Mouse (Mus musculus) hindbrain, postnatal 0 days (tissue): Measurements from ENCODE around the gene Pxmp2. TPM values are rescaled to one million over a fixed set of nuclear protein-coding genes. Genes with fewer than 3 reads are reported as not detected.

Experiments
- ATAC-seq: fragments of 200-750 bp; cut with Nextera tagmentation; 2 replicates; pipeline ENCODE4 v1.8.0; 2017; ENCODE audit warnings: mild to moderate bottlenecking, moderate TSS enrichment, moderate library complexity
- DNase-seq: peaks from one replicate; pipeline ENCODE4 v3.0.0-alpha.2; 2015; ENCODE audit warnings: low spot score
- H3K27ac ChIP-seq: fragments of 300-500 bp; sonication (generic); 2 replicates; pipeline ENCODE4 v1.5.1; 2014; ENCODE audit warnings: mild to moderate bottlenecking
- H3K27me3 ChIP-seq: fragments of 300-500 bp; sonication (generic); 2 replicates; pipeline ENCODE4 v1.6.1; 2014; ENCODE audit warnings: low read length, mixed read lengths; ENCODE audit not compliant: insufficient read depth
- H3K36me3 ChIP-seq: fragments of 300-500 bp; sonication (generic); 2 replicates; pipeline ENCODE4 v1.6.1; 2014; ENCODE audit warnings: low read length, mixed read lengths; ENCODE audit not compliant: insufficient read depth
- H3K4me1 ChIP-seq: fragments of 300-500 bp; sonication (generic); 2 replicates; pipeline ENCODE4 v1.6.1; 2014; ENCODE audit warnings: antibody characterized with exemption, low read length, mixed read lengths; ENCODE audit not compliant: insufficient read depth
- H3K4me2 ChIP-seq: fragments of 300-500 bp; sonication (generic); 2 replicates; pipeline ENCODE4 v1.6.1; 2014; ENCODE audit warnings: low read depth, mild to moderate bottlenecking, low read length, moderate library complexity, mixed read lengths
- H3K4me3 ChIP-seq: fragments of 300-500 bp; sonication (generic); 2 replicates; pipeline ENCODE4 v1.5.1; 2014; ENCODE audit warnings: low read length
- H3K9ac ChIP-seq: fragments of 300-500 bp; sonication (generic); replicated peaks from 2 replicates; pipeline ENCODE4 v1.6.1; 2014; ENCODE audit warnings: mild to moderate bottlenecking, low read length, moderate library complexity, mixed read lengths
- H3K9me3 ChIP-seq: fragments of 300-500 bp; sonication (generic); 2 replicates; pipeline ENCODE4 v1.6.1; 2016; ENCODE audit warnings: low read length, mixed read lengths
- CTCF ChIP-seq: IDR thresholded peaks from 2 replicates; pipeline ENCODE4 v1.5.1; 2016; ENCODE audit warnings: antibody characterized with exemption, control low read depth, low read depth
- WGBS: fragments of 180-500 bp; shearing (Covaris S2); extraction: QIAGEN DNeasy Blood & Tissue Kit; methylation state at CpG from one replicate; pipeline ENCODE4 v1.1.7; 2014; 5-methylcytosine and 5-hydroxymethylcytosine counted together
- polyA plus RNA-seq: library from polyadenylated mRNA; unstranded; fragments of >200 nt; fragmentation: Nextera tagmentation; extraction: Ambion mirVana; gene quantifications from 2 replicates; pipeline ENCODE4 v1.2.1, GENCODE M21; 2015
- total RNA-seq: library from RNA; depleted of rRNA; stranded (reverse); fragments of >200 nt; gene quantifications from 2 replicates; pipeline ENCODE4 v1.2.3, GENCODE M21; 2014; rRNA removed

Gene Pxmp2
- total and polyA plus RNA-seq, 2 experiments from 2014 or later, result 17.0 to 19.5 TPM

- ATAC-seq (no peak), DNase-seq (peak; percentile 10)
- peak; percentile 14 for TF ChIP-seq CTCF
- H3K4me3 ChIP-seq, result peak overlapping the region; percentile 91
- peaks cover 16% of the 10 kb centered on the region; the same call in 1 of the 2 replicates for H3K4me1 ChIP-seq
- WGBS, result 44% methylated on average over 13 of the region's 13 CpGs
- H3K27ac ChIP-seq, result no peak overlapping the region
- no peaks in the 10 kb centered on the region for H3K9me3 ChIP-seq
- H3K36me3 ChIP-seq, result peaks cover 20% of the 10 kb centered on the region; the same call in 1 of the 2 replicates
- peak overlapping the region; percentile 73 for H3K4me2 ChIP-seq
- H3K9ac ChIP-seq, result peak overlapping the region; percentile 92; the same call in 1 of the 2 replicates
- no peaks in the 10 kb centered on the region for H3K27me3 ChIP-seq
Measured at GRCm38 (mm10) chr5:110231638-110232037, 54.3 kb downstream of the Pxmp2 start.

GRCm38 (mm10) chr5:110230780-110231461 lies 55.1 kb downstream of the Pxmp2 start, which contains the start of gene Ankle2:
Gene Ankle2, plus strand, starts transcription at chr5:110231004.
- peaks cover 15% of the 10 kb centered on the region; the same call in 1 of the 2 replicates for H3K36me3 ChIP-seq
- no peaks in the 10 kb centered on the region for H3K9me3 ChIP-seq
- WGBS, result 1% methylated on average over 66 of the region's 81 CpGs
- H3K27ac ChIP-seq, result peak within 1 kb of the TSS; percentile 94
- DNase-seq, result peak; percentile 95
- no peaks in the 10 kb centered on the region for H3K27me3 ChIP-seq
- peaks cover 16% of the 10 kb centered on the region; the same call in 1 of the 2 replicates for H3K4me1 ChIP-seq
- peak; percentile 96 for ATAC-seq
- H3K4me3 ChIP-seq, result peak within 1 kb of the TSS; percentile 91
- H3K9ac ChIP-seq, result peak within 1 kb of the TSS; percentile 92
- H3K4me2 ChIP-seq, result peak within 1 kb of the TSS; percentile 73
- no peak for TF ChIP-seq CTCF

GRCm38 (mm10) chr5:110230401-110230779 lies 55.6 kb downstream of the Pxmp2 start:
- peaks cover 16% of the 10 kb centered on the region; the same call in 1 of the 2 replicates for H3K4me1 ChIP-seq
- 0 out of 2 replicates have a peak, but pooled peaks have one; percentile 8 for ATAC-seq
- no peak for DNase-seq
- no peaks in the 10 kb centered on the region for H3K9me3 ChIP-seq
- TF ChIP-seq CTCF, result no peak
- 6% methylated on average over 8 of the region's 8 CpGs for WGBS
- peak overlapping the region; percentile 91 for H3K4me3 ChIP-seq
- peak overlapping the region; percentile 94 for H3K27ac ChIP-seq
- no peaks in the 10 kb centered on the region for H3K27me3 ChIP-seq
- peak overlapping the region; percentile 73 for H3K4me2 ChIP-seq
- H3K36me3 ChIP-seq, result peaks cover 12% of the 10 kb centered on the region; the same call in 1 of the 2 replicates
- peak overlapping the region; percentile 92 for H3K9ac ChIP-seq

- Histone ChIP-seq H3K9me3 (no peaks in the 10 kb centered on the region), H3K4me1 (peaks cover 15% of the 10 kb centered on the region; the same call in 1 of the 2 replicates), H3K27ac (no peak overlapping the region), H3K4me2 (no peak overlapping the region), H3K9ac (no peak overlapping the region), H3K4me3 (no peak overlapping the region), H3K36me3 (peaks cover 20% of the 10 kb centered on the region), H3K27me3 (no peaks in the 10 kb centered on the region)
- 54% methylated on average over 1 of the region's 1 CpGs for WGBS
- TF ChIP-seq CTCF, result no peak
- no peak for ATAC-seq
- DNase-seq, result no peak
Measured at GRCm38 (mm10) chr5:110227336-110227883, 58.6 kb downstream of the Pxmp2 start.

GRCm38 (mm10) chr5:110225056-110225455 lies 60.9 kb downstream of the Pxmp2 start:
- TF ChIP-seq CTCF, result no peak
- ATAC-seq, result no peak
- Histone ChIP-seq H3K9me3 (no peaks in the 10 kb centered on the region), H3K4me1 (peaks cover 4% of the 10 kb centered on the region; the same call in 1 of the 2 replicates), H3K27ac (no peak overlapping the region), H3K36me3 (peaks cover 42% of the 10 kb centered on the region), H3K4me3 (no peak overlapping the region), H3K27me3 (no peaks in the 10 kb centered on the region), H3K9ac (no peak overlapping the region), H3K4me2 (no peak overlapping the region)
- no peak for DNase-seq
- WGBS, result 89% methylated on average over 3 of the region's 3 CpGs

Other genes starting within 250 kb of the Pxmp2 start
- gene Gm17655, start 213.7 kb downstream of the Pxmp2 start, total RNA-seq, result 1.2 TPM in 1 of 2 replicates, not detected in the other
- 1.5 and 2.9 TPM in 2 replicates for gene Gm17655, start 213.7 kb downstream of the Pxmp2 start, polyA plus RNA-seq
- gene Gm35315, start 191.8 kb downstream of the Pxmp2 start, total RNA-seq, result 0.37 TPM in 1 of 2 replicates, not detected in the other
- 0.30 and 0.33 TPM in 2 replicates for gene Gm35315, start 191.8 kb downstream of the Pxmp2 start, polyA plus RNA-seq
- gene Plcxd1, start 186.2 kb downstream of the Pxmp2 start, total RNA-seq, result 14.4 and 22.8 TPM in 2 replicates
- 8.6 and 8.7 TPM in 2 replicates for gene Plcxd1, start 186.2 kb downstream of the Pxmp2 start, polyA plus RNA-seq
- 77.1 and 90.3 TPM in 2 replicates for gene Gtpbp6, start 178.0 kb downstream of the Pxmp2 start, total RNA-seq
- 55.9 and 61.6 TPM in 2 replicates for gene Gtpbp6, start 178.0 kb downstream of the Pxmp2 start, polyA plus RNA-seq
- 6.1 and 7.2 TPM in 2 replicates for gene Zfp605, start 176.1 kb downstream of the Pxmp2 start, total RNA-seq
- 14.3 and 14.5 TPM in 2 replicates for gene Zfp605, start 176.1 kb downstream of the Pxmp2 start, polyA plus RNA-seq
- gene Chfr, start 150.3 kb downstream of the Pxmp2 start, total RNA-seq, result 49.5 and 66.3 TPM in 2 replicates
- gene Chfr, start 150.3 kb downstream of the Pxmp2 start, polyA plus RNA-seq, result 52.3 and 55.8 TPM in 2 replicates
- gene Golga3, start 109.5 kb downstream of the Pxmp2 start, total RNA-seq, result 13.9 and 15.9 TPM in 2 replicates
- gene Golga3, start 109.5 kb downstream of the Pxmp2 start, polyA plus RNA-seq, result 17.2 and 18.0 TPM in 2 replicates
- gene Ankle2, start 55.2 kb downstream of the Pxmp2 start, total RNA-seq, result 21.2 and 25.0 TPM in 2 replicates
- 19.6 and 20.5 TPM in 2 replicates for gene Ankle2, start 55.2 kb downstream of the Pxmp2 start, polyA plus RNA-seq
- gene Pgam5, start 16.3 kb downstream of the Pxmp2 start, total RNA-seq, result 117 and 129 TPM in 2 replicates
- 95.4 and 106 TPM in 2 replicates for gene Pgam5, start 16.3 kb downstream of the Pxmp2 start, polyA plus RNA-seq
- 15.8 and 17.1 TPM in 2 replicates for gene Pole, start 120 bp upstream of the Pxmp2 start, total RNA-seq
- 4.8 and 6.5 TPM in 2 replicates for gene Pole, start 120 bp upstream of the Pxmp2 start, polyA plus RNA-seq
- 11.9 and 12.8 TPM in 2 replicates for gene P2rx2, start 57.0 kb upstream of the Pxmp2 start, total RNA-seq
- gene P2rx2, start 57.0 kb upstream of the Pxmp2 start, polyA plus RNA-seq, result 11.5 and 11.8 TPM in 2 replicates
- gene Lrcol1, start 58.5 kb upstream of the Pxmp2 start, total RNA-seq, result not detected in 2 replicates
- gene Lrcol1, start 58.5 kb upstream of the Pxmp2 start, polyA plus RNA-seq, result 0.28 TPM in 1 of 2 replicates, not detected in the other
- 38.0 and 41.1 TPM in 2 replicates for gene Fbrsl1, start 162.3 kb upstream of the Pxmp2 start, total RNA-seq
- 15.4 and 18.8 TPM in 2 replicates for gene Fbrsl1, start 162.3 kb upstream of the Pxmp2 start, polyA plus RNA-seq